Mouse (Mus musculus) kidney, adult 8-10 months (tissue): ENCODE data around the gene Dynlt1c.
"Not testable (repeated sequence)": the region's sequence is repeated elsewhere in the genome, so short reads cannot be mapped to it uniquely, and the experiment has no call there.

Experiments used
- DNase-seq, 2 experiments: peaks; one replicate each; pipeline ENCODE4 v3.0.0; 2022

Gene Dynlt1c

DNA sequence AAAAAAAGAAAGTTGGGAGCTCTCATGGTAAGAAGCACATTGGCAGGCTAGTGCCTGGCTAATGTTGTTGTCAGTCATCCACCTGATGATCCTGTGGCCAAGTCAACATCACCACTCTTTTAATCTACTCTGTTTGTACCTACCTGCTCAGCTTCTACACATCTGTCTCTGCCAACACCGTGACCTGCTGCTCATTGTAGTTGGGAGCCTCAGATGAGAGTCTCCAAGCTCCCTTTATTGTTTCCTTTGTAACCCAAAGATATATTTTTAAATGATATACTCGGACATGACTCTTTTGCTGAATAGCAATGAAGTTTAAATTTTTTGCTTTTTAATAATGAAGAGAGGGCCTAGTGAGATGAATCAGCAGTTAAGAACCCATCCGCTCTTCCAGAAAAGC, 55.0 kb downstream of the Dynlt1c start:
- DNase-seq: not testable (repeated sequence)

DNA sequence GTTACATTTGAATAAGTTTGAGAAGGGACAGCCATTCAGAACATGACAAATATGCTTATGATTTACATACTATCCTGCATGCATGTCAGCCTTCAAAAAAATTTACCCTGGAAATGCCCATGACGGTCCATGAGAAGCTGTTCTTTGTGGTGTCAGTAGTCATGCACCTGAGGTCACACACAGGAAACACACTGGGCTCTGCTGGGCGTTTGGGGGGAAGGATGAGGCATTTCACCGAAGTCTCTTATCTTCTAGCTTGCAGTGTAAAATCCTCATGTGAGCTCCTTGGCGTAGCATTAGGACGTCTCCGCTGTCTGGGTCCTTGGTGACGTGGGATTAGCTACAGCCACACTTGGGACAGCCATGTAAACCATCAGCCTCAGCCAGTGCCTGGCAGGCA, 57.3 kb downstream of the Dynlt1c start, which contains the start of gene Sytl3:
Gene Sytl3 (plus strand): TSS at position 293 of the 400 bp plus-strand sequence.
- DNase-seq: not testable (repeated sequence)
